Comparison of ENCODE assay signal across 22 mouse cellular contexts in genomic region chrX:53029559-53029958, GRCm38 (mm10). TPM values are rescaled to one million over a fixed set of nuclear protein-coding genes. Genes with fewer than 3 reads are reported as not detected.
DNase-seq lines count a peak whose midpoint lies in the region; ATAC-seq and TF ChIP-seq lines count a peak whose summit lies in the region.
"Had no signal": no experiment of that assay in that cellular context is flagged by ENCODE, and none has a peak within 500 bp of the region (broad histone marks: within the 10 kb centered on the region; RNA-seq: fewer than 3 reads in every experiment).

No protein-coding gene starts in this region.

- ATAC-seq in common myeloid progenitor, adult 5-6 weeks (replicated peaks; ENCODE audit: low read depth, poor library complexity, severe bottlenecking): 0 out of 2 replicates have a peak, but pooled peaks have one; percentile 36
- no peak for ATAC-seq in forebrain, embryonic 12.5 days (ENCODE audit: low FRiP score)
- ATAC-seq: CD4-positive, CD25-positive, alpha-beta regulatory T cell, adult 4 months; forebrain, embryonic 14.5 days had no signal

- TF ChIP-seq POLR2A in thymus, adult 2 months (IDR thresholded peaks at IDR 0.05; ENCODE audit: control insufficient read depth, extremely low read depth, insufficient read depth, low read length, poor library complexity): no peak

- no peaks in the 10 kb centered on the region for H3K36me3 ChIP-seq in thymus, adult 2 months (ENCODE audit: control insufficient read depth, insufficient read depth, low read length)
- H3K36me3 ChIP-seq in forebrain, embryonic 12.5 days (replicated peaks): no peaks in the 10 kb centered on the region
- H3K36me3 ChIP-seq: embryonic facial prominence, embryonic 10.5 days; G1E; heart, embryonic 10.5 days; hindbrain, embryonic 12.5 days had no signal

- H3K27me3 ChIP-seq in thymus, adult 2 months (ENCODE audit: control insufficient read depth, insufficient read depth, low read length): no peaks in the 10 kb centered on the region
- no peaks in the 10 kb centered on the region for H3K27me3 ChIP-seq in forebrain, embryonic 12.5 days
- H3K27me3 ChIP-seq: hindbrain, embryonic 12.5 days had no signal

- no peaks in the 10 kb centered on the region for H3K9me3 ChIP-seq in forebrain, embryonic 12.5 days
- H3K9me3 ChIP-seq: embryonic facial prominence, embryonic 10.5 days; G1E; heart, embryonic 10.5 days; hindbrain, embryonic 12.5 days had no signal

- WGBS in thymus, adult 2 months: 6% methylated on average over 5 of the region's 5 CpGs
- 81% methylated on average over 5 of the region's 5 CpGs for WGBS in forebrain, embryonic 12.5 days

- H3K4me1 ChIP-seq in thymus, adult 2 months (replicated peaks; ENCODE audit: control insufficient read depth, insufficient read depth, low read length): no peaks in the 10 kb centered on the region; the same call in 1 of the 2 replicates
- H3K4me1 ChIP-seq in forebrain, embryonic 12.5 days: no peaks in the 10 kb centered on the region
- H3K4me1 ChIP-seq: heart, embryonic 10.5 days; hindbrain, embryonic 12.5 days had no signal

- H3K4me2 ChIP-seq in forebrain, embryonic 12.5 days: no peak overlapping the region
- H3K4me2 ChIP-seq: hindbrain, embryonic 12.5 days had no signal

- no peak for TF ChIP-seq CTCF in thymus, adult 2 months (IDR thresholded peaks at IDR 0.05; ENCODE audit: borderline replicate concordance, control insufficient read depth, extremely low read depth, insufficient read depth, low read length, poor library complexity)

- H3K9ac ChIP-seq in forebrain, embryonic 12.5 days: no peak overlapping the region
- H3K9ac ChIP-seq: hindbrain, embryonic 12.5 days had no signal

- DNase-seq in thymus, adult 2 months: peak; percentile 9
- no peak for DNase-seq in thymus, postnatal 10 days (ENCODE audit: low spot score in 2 of 2)
- DNase-seq in naive thymus-derived CD4-positive, alpha-beta T cell, adult 2 months (ENCODE audit: low read depth): peak; percentile 13
- DNase-seq in thymus, postnatal 25 days: peak; percentile 19
- no peak for DNase-seq in ovary, postnatal 10 days (ENCODE audit: low spot score)
- DNase-seq in adrenal gland, adult 8-10 months: no peak
- DNase-seq: adrenal gland, postnatal 25 days; cerebellum, adult 18-20 months; cerebellum, adult 9-11 months; cerebellum, postnatal 36 days; gastrocnemius, postnatal 36 days; heart, adult 18-20 months; heart, postnatal 10 days; heart, postnatal 4 days had no signal

- no peak overlapping the region for H3K4me3 ChIP-seq in thymus, adult 2 months (ENCODE audit: control insufficient read depth, insufficient read depth, low read length)
- H3K4me3 ChIP-seq in forebrain, embryonic 12.5 days (replicated peaks): no peak overlapping the region
- H3K4me3 ChIP-seq: embryonic facial prominence, embryonic 10.5 days; heart, embryonic 10.5 days; hindbrain, embryonic 12.5 days had no signal

- H3K27ac ChIP-seq in thymus, adult 2 months (ENCODE audit: control insufficient read depth, insufficient read depth, low read length): no peak overlapping the region
- H3K27ac ChIP-seq in forebrain, embryonic 12.5 days: no peak overlapping the region
- H3K27ac ChIP-seq: embryonic facial prominence, embryonic 10.5 days; heart, embryonic 10.5 days; hindbrain, embryonic 12.5 days had no signal

RNA-seq across cellular contexts. Expression of gene Hprt, which starts 41.6 kb away (rescaled TPM):
- 19.6 and 20.7 TPM in 2 replicates for polyA plus RNA-seq in thymus, adult 2 months (2012; rRNA removed)
- total RNA-seq in common myeloid progenitor, adult 5-6 weeks (2017): 339 and 352 TPM in 2 replicates
- 100 to 1,000 TPM; 115 to 133 (median 123) TPM for total RNA-seq in adrenal gland, adult 8-10 months (2022)
- polyA plus RNA-seq in forebrain, embryonic 12.5 days (2016; fragmentation: Nextera tagmentation; extraction: Ambion mirVana): 64.4 and 68.6 TPM in 2 replicates

Comparison
In these comparisons a context has a peak if more than half of its experiments do, and no peak if none do; other contexts are left out.
1. DNase-seq: peak in thymus, adult 2 months (single experiment), naive thymus-derived CD4-positive, alpha-beta T cell, adult 2 months (single experiment) and thymus, postnatal 25 days (single experiment); none in thymus, postnatal 10 days (0 of 2), ovary, postnatal 10 days (single experiment) and adrenal gland, adult 8-10 months (single experiment).